Mouse (Mus musculus) midbrain, postnatal 0 days (tissue): ENCODE measurements around the gene Cdh23. TPM values are rescaled to one million over a fixed set of nuclear protein-coding genes. Genes with fewer than 3 reads are reported as not detected.

Experiments
- ATAC-seq: fragments of 200-750 bp; cut with Nextera tagmentation; 2 replicates; pipeline ENCODE4 v1.8.0; 2017; ENCODE audit warnings: moderate number of reproducible peaks, mild to moderate bottlenecking, moderate TSS enrichment, moderate library complexity; ENCODE audit not compliant: low FRiP score
- DNase-seq: peaks from one replicate; pipeline ENCODE4 v3.0.0-alpha.2; 2015; ENCODE audit warnings: low spot score
- H3K27ac ChIP-seq: fragments of 300-500 bp; sonication (generic); 2 replicates; pipeline ENCODE4 v1.5.1; 2014; ENCODE audit warnings: low read depth, mild to moderate bottlenecking, low read length, mixed read lengths
- H3K27me3 ChIP-seq: fragments of 300-500 bp; sonication (generic); 2 replicates; pipeline ENCODE4 v1.6.1; 2014; ENCODE audit warnings: low read length, control low read depth, mixed read lengths; ENCODE audit not compliant: insufficient read depth
- H3K36me3 ChIP-seq: fragments of 300-500 bp; sonication (generic); 2 replicates; pipeline ENCODE4 v1.6.1; 2014; ENCODE audit warnings: low read length, control low read depth, mixed read lengths; ENCODE audit not compliant: insufficient read depth
- H3K4me1 ChIP-seq: fragments of 300-500 bp; sonication (generic); 2 replicates; pipeline ENCODE4 v1.6.1; 2014; ENCODE audit warnings: mild to moderate bottlenecking, control low read depth, antibody characterized with exemption, low read length, mixed read lengths; ENCODE audit not compliant: insufficient read depth
- H3K4me2 ChIP-seq: fragments of 300-500 bp; sonication (generic); 2 replicates; pipeline ENCODE4 v1.6.1; 2014; ENCODE audit warnings: low read depth, mild to moderate bottlenecking, low read length, mixed read lengths; ENCODE audit not compliant: poor library complexity, severe bottlenecking
- H3K4me3 ChIP-seq: fragments of 300-500 bp; sonication (generic); 2 replicates; pipeline ENCODE4 v1.5.1; 2014; ENCODE audit warnings: low read depth, mild to moderate bottlenecking, low read length, moderate library complexity
- H3K9ac ChIP-seq: fragments of 300-500 bp; sonication (generic); replicated peaks from 2 replicates; pipeline ENCODE4 v1.6.1; 2014; ENCODE audit warnings: mild to moderate bottlenecking, low read length, moderate library complexity, mixed read lengths; ENCODE audit not compliant: poor library complexity, severe bottlenecking
- H3K9me3 ChIP-seq: fragments of 300-500 bp; sonication (generic); 2 replicates; pipeline ENCODE4 v1.6.1; 2016; ENCODE audit warnings: low read length, control low read depth
- CTCF ChIP-seq: IDR thresholded peaks from 2 replicates; pipeline ENCODE4 v1.5.1; 2016; ENCODE audit warnings: antibody characterized with exemption, mild to moderate bottlenecking
- WGBS: fragments of 180-500 bp; shearing (Covaris S2); extraction: QIAGEN DNeasy Blood & Tissue Kit; methylation state at CpG from one replicate; pipeline ENCODE4 v1.1.7; 2014; 5-methylcytosine and 5-hydroxymethylcytosine counted together
- polyA plus RNA-seq: library from polyadenylated mRNA; unstranded; fragments of >200 nt; fragmentation: Nextera tagmentation; extraction: Ambion mirVana; gene quantifications from 2 replicates; pipeline ENCODE4 v1.2.1, GENCODE M21; 2015
- total RNA-seq: library from RNA; depleted of rRNA; stranded (reverse); fragments of >200 nt; gene quantifications from 2 replicates; pipeline ENCODE4 v1.2.3, GENCODE M21; 2014

Cdh23 gene
- total and polyA plus RNA-seq, 2 experiments from 2014 or later: 4.8 to 20.8 TPM

DNA sequence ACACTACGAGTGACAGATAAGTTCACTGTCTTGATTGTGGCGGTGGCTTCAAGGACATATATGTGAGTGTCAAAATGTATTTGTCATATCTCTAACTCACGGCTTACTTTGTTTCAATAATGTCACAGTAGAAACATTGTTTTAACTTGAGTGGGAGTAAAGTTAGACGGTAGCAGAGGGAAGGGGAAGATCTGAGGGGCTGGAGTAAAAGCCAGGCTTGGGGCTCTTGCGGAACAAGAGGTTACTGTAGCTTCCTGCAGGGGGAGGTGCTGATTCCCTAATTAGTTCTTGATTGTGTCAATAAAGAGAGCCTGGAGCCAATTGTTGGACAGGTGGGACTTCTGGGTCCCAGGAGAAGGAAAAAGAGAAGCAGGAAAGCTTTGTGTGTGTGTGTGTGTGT, 70.2 kb downstream of the Cdh23 start:
- TF ChIP-seq CTCF: no peak
- 76% methylated on average over 5 of the region's 5 CpGs for WGBS

DNA sequence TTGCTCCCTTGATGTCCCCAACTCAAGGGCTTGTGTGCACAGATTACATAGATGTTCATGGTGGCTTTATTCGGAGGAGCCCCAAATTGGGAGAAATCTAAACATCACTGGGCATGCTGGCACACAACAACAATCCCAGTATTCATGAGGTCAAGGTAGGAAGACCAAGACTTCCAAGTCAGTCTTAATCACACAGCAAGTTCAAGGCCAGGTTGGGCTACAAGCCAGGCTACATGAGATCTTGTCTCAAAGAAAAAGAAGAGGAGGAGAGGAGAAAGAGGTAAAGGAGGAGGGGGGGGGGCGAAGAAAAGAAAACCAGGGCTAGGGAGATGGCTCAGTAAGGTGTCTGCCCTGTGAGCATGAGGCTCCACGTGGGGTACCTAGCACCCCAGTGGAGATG, 70.8 kb downstream of the Cdh23 start:
- H3K4me1 ChIP-seq: no peaks in the 10 kb centered on the region
- H3K27ac ChIP-seq: no peak overlapping the region
- no peak for ATAC-seq
- no peaks in the 10 kb centered on the region for H3K27me3 ChIP-seq
- H3K4me3 ChIP-seq: no peak overlapping the region
- no peaks in the 10 kb centered on the region for H3K36me3 ChIP-seq
- no peak overlapping the region for H3K9ac ChIP-seq
- H3K4me2 ChIP-seq: no peak overlapping the region
- H3K9me3 ChIP-seq: no peaks in the 10 kb centered on the region
- no peak for TF ChIP-seq CTCF
- WGBS: 67% methylated on average over 3 of the region's 3 CpGs
- no peak for DNase-seq

More for the DNA sequence above, 70.2 kb downstream of the Cdh23 start:
- Histone ChIP-seq H3K9me3 (no peaks in the 10 kb centered on the region), H3K4me3 (no peak overlapping the region), H3K4me2 (no peak overlapping the region), H3K27me3 (no peaks in the 10 kb centered on the region), H3K9ac (no peak overlapping the region), H3K4me1 (no peaks in the 10 kb centered on the region), H3K36me3 (no peaks in the 10 kb centered on the region), H3K27ac (no peak overlapping the region)
- ATAC-seq (no peak), DNase-seq (no peak)

DNA sequence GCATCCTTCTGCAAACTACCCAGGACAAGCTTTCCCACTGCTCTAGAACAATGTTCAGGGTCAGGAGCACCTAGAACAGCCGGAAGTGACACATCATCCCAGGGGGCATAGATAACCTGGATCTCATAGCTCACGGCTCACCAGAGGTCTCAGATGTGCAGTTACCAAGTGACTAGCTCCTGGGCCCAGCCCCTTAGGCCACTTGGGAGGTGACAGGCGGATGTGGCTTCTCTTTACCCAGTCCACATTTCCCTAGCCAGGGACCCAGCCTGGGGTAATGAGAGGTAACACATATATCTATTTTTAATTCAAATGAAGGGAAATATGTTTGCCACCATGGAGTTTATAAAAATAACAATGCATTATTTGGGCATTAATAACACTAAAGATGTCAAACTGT, 71.3 kb downstream of the Cdh23 start:
- ATAC-seq (no peak), DNase-seq (no peak)
- Histone ChIP-seq H3K4me2 (no peak overlapping the region), H3K36me3 (no peaks in the 10 kb centered on the region), H3K9me3 (no peaks in the 10 kb centered on the region), H3K9ac (no peak overlapping the region), H3K4me1 (no peaks in the 10 kb centered on the region), H3K27me3 (no peaks in the 10 kb centered on the region), H3K4me3 (no peak overlapping the region), H3K27ac (no peak overlapping the region)
- TF ChIP-seq CTCF: no peak
- 36% methylated on average over 3 of the region's 3 CpGs for WGBS

DNA sequence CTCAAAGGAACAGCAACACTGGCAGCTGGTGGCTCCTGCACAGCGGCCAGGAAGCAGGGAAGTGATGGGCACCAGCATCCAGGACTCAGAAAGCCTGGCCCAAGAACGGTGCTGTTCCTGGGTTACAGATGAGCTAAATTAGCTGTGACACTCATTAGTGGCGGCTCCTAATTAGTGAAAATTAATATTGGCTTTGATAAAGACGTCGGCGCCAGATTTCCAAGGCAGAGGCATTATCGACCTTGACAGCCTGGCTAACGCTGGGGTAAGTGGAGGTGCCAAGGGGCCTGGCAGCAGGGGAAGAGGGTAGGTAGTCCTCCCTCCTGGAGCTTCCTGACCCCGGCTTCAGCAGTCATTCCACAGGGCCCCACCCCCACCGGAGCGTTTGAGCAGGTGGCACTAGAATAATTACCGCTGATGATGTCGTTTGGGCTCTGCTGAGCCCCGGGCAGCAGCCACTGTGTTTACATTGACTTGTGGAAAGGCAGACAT, 72.0 kb downstream of the Cdh23 start:
- Histone ChIP-seq H3K4me3 (no peak overlapping the region), H3K4me2 (no peak overlapping the region), H3K27ac (no peak overlapping the region), H3K27me3 (no peaks in the 10 kb centered on the region), H3K36me3 (no peaks in the 10 kb centered on the region), H3K4me1 (no peaks in the 10 kb centered on the region), H3K9me3 (no peaks in the 10 kb centered on the region), H3K9ac (no peak overlapping the region)
- ATAC-seq: no peak
- 38% methylated on average over 14 of the region's 14 CpGs for WGBS
- no peak for TF ChIP-seq CTCF
- DNase-seq: peak; percentile 68

DNA sequence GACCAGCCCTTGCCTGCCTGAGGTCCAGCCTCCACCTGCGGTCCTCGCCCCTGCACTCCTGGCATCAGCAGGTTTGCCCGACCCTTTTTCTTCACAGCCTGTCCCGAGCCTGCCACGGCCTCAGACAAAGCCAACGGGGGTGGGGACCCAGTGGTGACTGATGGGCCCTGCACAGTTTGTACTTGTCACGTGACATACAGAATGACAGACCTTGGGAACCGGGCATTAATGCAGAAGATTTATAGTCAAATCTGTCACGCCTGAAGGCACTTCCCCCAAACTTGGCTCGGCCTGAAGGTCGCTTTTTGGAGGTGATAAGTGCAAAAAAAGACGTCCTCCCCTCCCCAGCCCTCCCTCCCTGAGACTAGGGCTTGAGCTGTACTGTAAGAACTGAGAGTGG, 73.5 kb downstream of the Cdh23 start:
- DNase-seq: no peak
- H3K27ac ChIP-seq: no peak overlapping the region
- no peak overlapping the region for H3K4me2 ChIP-seq
- ATAC-seq: no peak
- no peak for TF ChIP-seq CTCF
- H3K27me3 ChIP-seq: no peaks in the 10 kb centered on the region
- H3K4me3 ChIP-seq: no peak overlapping the region
- 57% methylated on average over 12 of the region's 12 CpGs for WGBS
- H3K9ac ChIP-seq: no peak overlapping the region
- H3K9me3 ChIP-seq: no peaks in the 10 kb centered on the region
- H3K4me1 ChIP-seq: no peaks in the 10 kb centered on the region
- H3K36me3 ChIP-seq: no peaks in the 10 kb centered on the region

DNA sequence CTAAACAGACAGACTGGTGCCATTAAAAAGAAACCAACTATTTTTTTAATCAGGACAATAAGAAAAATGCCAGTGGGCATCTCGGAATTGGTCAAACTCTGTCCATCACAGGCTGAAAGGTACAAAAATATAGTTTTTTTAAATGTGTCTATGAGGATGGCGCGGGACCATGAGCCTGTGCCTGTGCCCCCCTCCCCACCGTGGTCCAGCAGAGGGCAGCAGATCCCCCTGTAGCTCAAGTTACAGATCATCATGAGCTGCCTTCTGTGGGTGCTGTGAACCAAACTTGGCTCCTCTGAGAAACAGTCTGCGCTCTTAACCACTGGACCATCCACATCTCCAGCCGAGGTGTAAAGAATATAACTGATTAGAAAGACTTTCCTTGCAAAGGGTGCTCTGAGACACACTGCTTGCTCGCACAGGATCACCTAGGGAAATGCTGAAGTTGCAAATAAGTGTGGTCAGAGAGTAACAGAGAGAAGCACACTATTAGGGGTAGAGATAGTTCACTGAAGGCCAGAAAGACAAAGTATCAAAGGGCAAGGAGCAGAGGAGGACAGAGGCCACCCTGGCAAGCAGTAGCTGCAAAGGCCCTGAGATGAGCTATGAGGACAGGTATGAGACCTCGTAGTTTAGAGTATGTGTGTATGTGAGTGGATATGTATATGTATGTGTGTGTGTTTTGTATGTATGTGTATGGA, 74.7 kb downstream of the Cdh23 start:
- no peak for ATAC-seq
- Histone ChIP-seq H3K27ac (no peak overlapping the region), H3K4me3 (no peak overlapping the region), H3K9me3 (no peaks in the 10 kb centered on the region), H3K27me3 (no peaks in the 10 kb centered on the region), H3K4me1 (no peaks in the 10 kb centered on the region), H3K36me3 (no peaks in the 10 kb centered on the region), H3K9ac (no peak overlapping the region), H3K4me2 (no peak overlapping the region)
- 85% methylated on average over 8 of the region's 8 CpGs for WGBS
- no peak for DNase-seq
- TF ChIP-seq CTCF: 0 out of 2 replicates have a peak, but pooled peaks have one; percentile 23
